Mouse (Mus musculus) ES-E14 (cell line): ENCODE results near the gene Actr10.

Experiments
- CHD2 ChIP-seq: IDR thresholded peaks from 2 replicates; pipeline ENCODE4 v1.6.1; 2014; ENCODE audit warnings: mild to moderate bottlenecking, low read depth, low read length, inconsistent platforms
- HCFC1 ChIP-seq: IDR thresholded peaks from 2 replicates; pipeline ENCODE4 v1.6.1; 2012; ENCODE audit warnings: low read length, inconsistent platforms, borderline replicate concordance; ENCODE audit not compliant: insufficient read depth
- MAFK ChIP-seq: IDR thresholded peaks from 2 replicates; pipeline ENCODE4 v1.6.1; 2014; ENCODE audit warnings: mild to moderate bottlenecking, low read depth, low read length, inconsistent platforms; ENCODE audit not compliant: insufficient read depth
- ZC3H11A ChIP-seq: IDR thresholded peaks from 2 replicates; pipeline ENCODE4 v1.6.1; 2012; ENCODE audit warnings: low read depth, mild to moderate bottlenecking, inconsistent platforms, low read length, borderline replicate concordance
- ZNF384 ChIP-seq: IDR thresholded peaks from 2 replicates; pipeline ENCODE4 v1.6.1; 2012; ENCODE audit warnings: low read depth, low read length, inconsistent platforms

DNA sequence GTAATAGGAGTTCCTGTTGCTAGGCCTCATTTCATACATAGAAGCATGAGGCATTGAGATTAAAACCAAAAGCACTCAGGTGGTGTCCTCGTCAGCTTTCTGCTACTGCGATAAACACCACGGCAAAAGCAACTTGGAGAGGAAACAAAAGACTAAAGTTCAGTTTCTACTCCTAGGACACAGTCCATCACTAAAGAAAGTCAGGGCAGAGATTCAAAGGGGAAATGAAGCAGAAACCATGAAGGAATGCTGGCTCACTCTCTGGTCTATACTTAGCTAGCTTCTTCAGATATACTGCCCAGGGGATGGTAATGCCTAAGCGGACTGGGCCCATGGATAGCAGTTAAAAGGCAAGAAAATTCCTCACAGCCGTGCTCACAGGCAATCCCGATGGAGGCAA is 63.8 kb downstream of the Actr10 start:
- TF ChIP-seq MAFK = no peak
- TF ChIP-seq HCFC1 = no peak
- no peak for TF ChIP-seq ZNF384
- no peak for TF ChIP-seq CHD2
- TF ChIP-seq ZC3H11A = no peak
